Mouse (Mus musculus) testis, adult 2 months (tissue): ENCODE measurements around the gene Plcd1.

Experiments
- CTCF ChIP-seq: fragments of 200-500 bp; IDR thresholded peaks from 2 replicates; pipeline ENCODE4 v1.5.1; 2012; ENCODE audit warnings: low read depth, mild to moderate bottlenecking, inconsistent platforms, low read length, moderate library complexity; ENCODE audit not compliant: control insufficient read depth, insufficient read depth, insufficient replicate concordance
- POLR2A ChIP-seq: fragments of 200-500 bp; IDR thresholded peaks from 2 replicates; pipeline ENCODE4 v1.6.1; 2012; ENCODE audit warnings: low read depth, mild to moderate bottlenecking, inconsistent platforms, low read length, moderate library complexity; ENCODE audit not compliant: control insufficient read depth

DNA sequence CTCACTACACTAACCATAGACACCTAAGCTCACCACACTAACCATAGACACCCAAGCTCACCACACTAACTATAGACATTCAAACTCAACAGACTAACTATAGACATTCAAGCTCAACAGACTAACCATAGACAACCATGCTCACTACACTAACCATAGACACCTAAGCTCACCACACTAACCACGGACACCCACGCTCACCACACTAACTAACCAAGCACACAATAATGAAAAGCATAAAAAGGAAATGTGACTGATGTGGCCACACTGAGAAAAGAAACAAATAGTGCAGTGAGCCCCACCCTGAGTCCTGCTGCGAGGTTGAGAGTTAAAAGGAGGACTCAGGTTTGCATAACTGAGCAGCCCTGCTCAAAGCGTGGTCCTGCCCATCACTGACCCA is 38.0 kb downstream of the Plcd1 start:
- TF ChIP-seq POLR2A (no peak), CTCF (no peak)
